Mouse (Mus musculus) heart, adult 9 months (tissue): ENCODE data around the gene Frmd4b.
A peak's percentile ranks its signal among the peaks of the same experiment; 100 is the strongest.
"Not testable (repeated sequence)": the region's sequence is repeated elsewhere in the genome, so short reads cannot be mapped to it uniquely, and the experiment has no call there.

Experiments used
- DNase-seq, 2 experiments: peaks; one replicate each; pipeline ENCODE4 v3.0.0; 2022; ENCODE audit warnings: low spot score in 2 of 2

Frmd4b gene

GRCm38 (mm10) chr6:97419771-97420446 is 197.4 kb downstream of the Frmd4b start:
- peak; percentile 63 to 86 for DNase-seq

GRCm38 (mm10) chr6:97416972-97417554 is 200.3 kb downstream of the Frmd4b start:
- peak in 1 of 2 experiments; percentile 67 for DNase-seq

GRCm38 (mm10) chr6:97415578-97415977 is 201.8 kb downstream of the Frmd4b start:
- DNase-seq, result not testable (repeated sequence)

GRCm38 (mm10) chr6:97413453-97413852 is 203.9 kb downstream of the Frmd4b start:
- DNase-seq, result no peak

DNA sequence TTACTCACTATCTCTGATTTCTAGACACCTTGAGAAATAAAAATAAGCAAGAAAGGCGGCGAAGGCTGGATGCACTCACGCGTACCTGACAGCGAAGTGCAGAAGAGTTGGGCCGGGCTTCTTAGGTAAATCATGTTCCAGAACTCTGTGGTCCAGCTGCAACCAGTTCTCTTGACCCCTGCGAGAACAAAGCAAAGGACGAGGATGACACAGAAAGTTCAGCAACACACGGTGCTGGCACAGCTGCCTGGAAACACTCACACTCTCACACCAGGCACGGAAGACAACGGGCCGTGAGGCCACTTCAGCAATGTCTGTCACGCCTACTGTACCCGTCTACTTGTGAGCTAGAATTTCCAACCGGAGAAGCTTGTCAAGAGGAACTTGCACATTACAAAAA is 204.9 kb downstream of the Frmd4b start:
- no peak for DNase-seq

DNA sequence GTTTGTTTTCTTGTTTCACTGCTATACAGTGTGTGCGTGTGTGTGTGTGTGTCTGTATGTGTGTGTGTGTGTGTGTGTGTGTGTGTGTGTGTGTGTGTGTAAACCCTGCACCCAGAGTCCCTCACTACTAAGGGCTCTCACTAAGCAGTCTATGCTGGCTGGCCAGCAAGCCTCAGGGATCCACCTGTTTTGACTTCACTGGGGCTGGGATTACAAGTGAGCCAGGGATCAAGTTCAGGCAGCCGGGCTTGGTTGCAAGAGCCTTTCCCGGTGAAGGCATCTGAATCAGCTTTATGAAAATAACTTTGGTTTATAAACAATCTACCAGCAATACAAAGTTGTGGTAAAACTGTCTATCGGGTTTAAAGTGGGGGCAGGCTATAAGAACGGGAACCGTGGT is 206.0 kb downstream of the Frmd4b start:
- DNase-seq, result no peak

DNA sequence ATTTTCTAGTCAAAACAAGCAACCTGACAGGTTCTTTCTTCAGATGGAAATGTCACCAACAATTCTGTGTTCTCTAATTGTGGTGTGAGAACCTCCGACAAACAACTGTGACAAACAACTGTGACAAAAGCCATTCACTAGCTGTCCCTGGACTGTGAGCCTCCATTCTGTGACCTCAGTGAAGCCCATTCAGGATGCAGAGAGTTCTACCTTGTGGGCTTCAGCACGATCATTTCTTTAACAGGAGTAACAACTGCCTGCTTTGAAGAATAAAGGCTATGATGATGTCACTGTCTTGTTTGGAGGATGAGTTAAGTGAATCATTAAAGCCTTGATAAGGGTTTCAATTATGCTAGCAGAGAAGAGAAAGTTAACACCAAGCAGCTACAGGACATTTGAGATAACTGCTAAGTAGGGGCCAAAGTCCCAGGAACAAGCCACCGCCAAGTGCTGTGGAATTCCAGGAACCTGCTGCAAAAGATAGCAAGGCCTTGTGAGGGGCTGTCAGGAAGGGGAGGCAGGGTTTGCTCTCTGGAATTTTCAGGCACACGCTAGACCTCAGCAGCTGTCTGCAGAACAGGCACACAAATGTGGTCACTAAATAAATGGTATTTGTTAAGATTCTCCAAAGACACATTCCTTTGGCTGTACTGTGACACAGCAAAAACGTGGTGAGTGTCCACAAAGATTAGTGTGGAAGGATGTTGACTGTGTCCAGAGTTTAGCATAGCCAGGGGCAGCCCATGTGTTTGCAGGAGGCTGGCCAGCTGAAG is 207.7 kb downstream of the Frmd4b start:
- DNase-seq, result peak in 1 of 2 experiments; percentile 27

DNA sequence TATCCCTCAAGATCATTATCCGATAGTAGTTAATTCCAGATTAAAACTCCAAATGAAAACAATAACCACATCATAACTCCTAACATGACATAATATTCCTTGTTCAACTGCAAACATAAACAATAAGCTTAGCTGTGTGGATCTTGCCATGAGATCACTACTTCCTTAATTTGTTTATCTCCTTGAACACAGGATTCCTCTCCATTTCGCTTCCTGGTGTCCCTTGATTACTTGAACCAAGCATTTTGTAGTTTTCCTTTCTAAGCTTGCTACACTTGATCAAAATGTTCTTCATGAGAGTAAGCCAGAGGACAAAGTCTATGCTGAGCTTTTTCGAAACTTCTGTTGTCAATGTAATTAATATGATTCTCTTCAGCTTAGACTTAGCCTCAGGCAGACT is 209.4 kb downstream of the Frmd4b start:
- no peak for DNase-seq

DNA sequence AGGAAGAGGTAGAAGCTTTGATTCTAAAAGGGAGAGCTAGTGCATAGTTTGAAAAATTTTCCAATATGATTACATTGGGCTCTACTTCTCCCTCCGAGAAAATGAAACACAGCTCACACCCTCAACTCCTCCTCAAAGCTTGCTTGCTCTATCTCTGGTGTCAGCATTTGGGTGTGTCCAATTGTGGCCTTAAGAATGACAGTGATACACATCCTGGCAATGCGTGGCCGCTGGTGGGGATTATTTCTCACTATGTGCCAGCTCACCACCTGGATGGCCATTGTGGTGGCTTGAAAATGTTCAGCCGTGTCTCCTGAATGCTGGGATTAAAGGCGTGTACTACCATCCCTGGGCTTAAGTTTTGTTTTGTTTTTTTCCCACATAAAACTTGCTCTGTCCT is 209.9 kb downstream of the Frmd4b start:
- DNase-seq, result no peak

GRCm38 (mm10) chr6:97405311-97405710 is 212.0 kb downstream of the Frmd4b start:
- DNase-seq, result peak; percentile 29 to 32

- DNase-seq, result no peak
Measured at GRCm38 (mm10) chr6:97402822-97403472, 214.4 kb downstream of the Frmd4b start.

DNA sequence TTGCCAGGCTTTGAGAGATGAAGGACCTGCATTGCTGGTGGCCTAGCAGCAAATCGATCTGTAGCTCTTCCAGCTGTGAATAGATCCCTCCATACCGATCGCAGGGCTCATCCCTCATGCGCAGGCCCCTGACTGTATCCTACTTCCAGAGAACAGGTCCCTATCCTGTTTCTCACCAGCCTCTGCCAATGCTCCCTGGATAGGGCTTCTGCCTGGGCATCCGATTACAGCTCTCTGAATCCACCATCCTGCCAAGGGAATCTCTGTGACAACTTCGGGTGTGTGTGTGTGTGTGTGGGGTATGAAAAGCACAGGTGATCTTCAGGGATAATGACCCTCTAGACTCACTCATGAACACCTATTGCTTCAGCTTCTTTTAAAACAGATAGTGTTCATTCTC is 216.9 kb downstream of the Frmd4b start:
- no peak for DNase-seq

DNA sequence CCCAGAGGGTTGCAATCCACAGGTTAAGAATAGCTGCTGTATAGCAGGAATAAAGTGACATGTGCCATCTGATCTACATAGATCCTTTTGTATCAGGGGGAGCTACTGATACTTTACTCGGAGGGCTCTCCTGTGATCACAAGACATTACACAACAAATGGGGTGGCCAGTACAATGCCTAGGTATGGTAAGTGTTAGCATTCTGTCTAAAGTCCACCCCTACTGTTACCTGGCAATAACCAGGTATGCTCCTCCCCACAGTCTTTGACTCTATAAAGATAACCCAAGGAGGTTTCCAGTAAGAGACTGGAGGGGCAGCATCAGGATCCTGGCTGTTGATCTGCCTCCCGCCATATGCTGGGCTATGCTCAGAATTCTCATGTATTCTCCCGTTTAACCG is 219.4 kb downstream of the Frmd4b start:
- DNase-seq, result no peak

- no peak for DNase-seq
Measured at GRCm38 (mm10) chr6:97396957-97397354, 220.4 kb downstream of the Frmd4b start.

- DNase-seq, result no peak
Measured at GRCm38 (mm10) chr6:97396351-97396956, 220.9 kb downstream of the Frmd4b start.

DNA sequence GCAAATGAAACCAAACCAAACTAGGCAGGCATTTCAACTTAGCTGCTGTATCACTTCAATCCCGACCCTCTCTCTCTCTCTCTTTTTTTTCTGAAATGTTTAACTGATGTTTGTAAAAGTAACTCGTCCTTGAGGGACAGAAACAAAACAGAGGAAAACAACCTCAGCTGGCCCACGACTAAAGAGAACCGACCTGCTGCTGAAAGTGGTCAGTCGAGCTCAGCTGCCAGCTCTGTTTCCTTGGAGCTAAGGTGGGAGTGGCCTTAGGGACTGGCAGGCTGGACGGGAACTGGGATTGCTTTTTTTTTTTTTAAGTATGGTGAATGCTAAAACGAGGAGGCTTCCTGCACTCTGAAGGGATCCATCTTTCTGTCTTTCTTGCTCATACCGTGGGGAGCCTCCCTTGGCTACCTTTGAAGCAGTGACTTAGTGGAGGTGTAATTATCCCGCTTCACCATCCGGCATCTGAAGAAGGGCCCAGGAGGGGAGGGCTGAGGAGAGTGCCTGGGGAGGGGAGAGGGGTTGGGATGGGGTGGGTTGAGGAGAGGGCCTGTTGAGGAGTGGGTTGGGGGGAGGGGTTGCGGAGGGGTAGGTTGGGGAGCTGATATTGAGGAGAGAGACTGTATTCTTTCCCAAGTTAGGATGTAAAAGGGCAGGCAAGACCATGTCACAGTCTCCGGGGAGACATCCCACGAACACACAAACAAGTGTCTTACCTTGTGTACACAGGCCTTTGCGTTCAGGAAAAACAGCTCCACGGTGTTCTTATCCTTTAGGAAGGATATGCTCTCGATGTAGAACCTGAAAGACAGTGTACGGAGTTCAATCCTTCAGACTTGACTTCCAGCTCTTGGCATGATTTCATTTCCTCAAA is 221.6 kb downstream of the Frmd4b start:
- DNase-seq, result no peak

- no peak for DNase-seq
Measured at GRCm38 (mm10) chr6:97394473-97395075, 222.8 kb downstream of the Frmd4b start.

DNA sequence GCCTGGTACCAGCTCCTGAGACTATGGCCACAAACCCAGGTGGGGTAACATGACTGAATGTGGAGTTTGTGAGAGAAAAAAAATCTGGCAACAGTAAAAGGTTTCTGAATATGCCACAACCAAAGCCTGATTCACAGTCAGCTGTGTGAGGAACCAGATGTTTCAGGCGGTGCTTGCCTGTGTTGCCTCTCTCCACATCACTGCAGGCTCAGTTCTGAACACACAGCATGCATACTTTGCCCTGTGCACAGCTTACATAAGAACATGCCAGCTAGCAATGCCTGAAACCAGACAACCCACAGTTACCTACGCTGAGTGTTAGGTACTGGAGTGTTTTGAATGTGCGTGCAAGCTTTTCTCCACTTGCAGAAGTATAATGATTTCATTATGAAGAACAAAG is 224.4 kb downstream of the Frmd4b start:
- DNase-seq, result no peak

- DNase-seq, result no peak
Measured at GRCm38 (mm10) chr6:97387388-97387787, 230.0 kb downstream of the Frmd4b start.

DNA sequence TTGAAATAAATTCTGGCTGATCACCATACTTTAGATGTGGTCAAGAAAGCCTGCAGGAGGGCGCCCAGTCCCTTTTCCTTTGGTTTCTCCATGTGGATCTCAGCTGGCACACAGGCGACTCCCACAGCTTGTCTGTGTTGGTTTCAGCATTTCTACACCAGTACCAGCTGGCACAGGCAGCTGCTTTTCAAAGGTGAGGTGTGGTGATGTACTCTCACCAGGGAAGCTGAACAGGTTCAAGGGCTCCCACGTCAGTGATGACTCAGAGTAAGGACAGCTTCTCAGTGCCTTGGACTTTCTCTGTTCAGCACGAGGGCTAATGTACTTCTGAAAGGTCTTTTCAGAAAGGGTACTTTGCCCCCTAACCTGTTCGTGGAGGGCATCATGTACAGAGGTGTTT is 232.4 kb downstream of the Frmd4b start:
- no peak for DNase-seq

- DNase-seq, result no peak
Measured at GRCm38 (mm10) chr6:97381275-97381674, 236.1 kb downstream of the Frmd4b start.
